Mouse (Mus musculus): ENCODE results near the gene R3hdm4. TPM values are rescaled to one million over a fixed set of nuclear protein-coding genes. Genes with fewer than 3 reads are reported as not detected.

R3hdm4 gene
- total and polyA plus RNA-seq, 3 experiments = 29.1 to 105 TPM; not detected in 1

GRCm38 (mm10) chr10:79861230-79862048, 59.6 kb downstream of the R3hdm4 start:
- H3K9ac ChIP-seq (ENCODE audit: control insufficient read depth, low read depth, low read length, poor library complexity, severe bottlenecking) = no peak overlapping the region
- DNase-seq (ENCODE audit: low read depth, low spot score) = no peak
- no peaks in the 10 kb centered on the region for H3K9me3 ChIP-seq (replicated peaks; ENCODE audit: insufficient read depth, low read length)
- no peak for TF ChIP-seq KAT2A (conservative IDR thresholded peaks at IDR 0.05; ENCODE audit: low read depth, low read length)
- no peak for TF ChIP-seq ELF1 (IDR thresholded peaks at IDR 0.05; ENCODE audit: low read depth, low read length)
- TF ChIP-seq MAZ (IDR thresholded peaks at IDR 0.05; ENCODE audit: low read depth, low read length) = no peak
- TF ChIP-seq ZNF384 (IDR thresholded peaks at IDR 0.05; ENCODE audit: low read depth, low read length) = no peak
- no peak for TF ChIP-seq ETS1 (IDR thresholded peaks at IDR 0.05; ENCODE audit: low read depth, low read length)
- peaks cover 37% of the 10 kb centered on the region for H3K79me2 ChIP-seq (ENCODE audit: control insufficient read depth, insufficient read depth, low read length, poor library complexity)
- no peak overlapping the region for H3K4me3 ChIP-seq (ENCODE audit: control insufficient read depth in 1 of 2, insufficient read depth in 1 of 2, low read depth in 2 of 2, low read length in 2 of 2)
- peaks cover 18 to 19% of the 10 kb centered on the region in 2 experiments for H3K36me3 ChIP-seq (ENCODE audit: control insufficient read depth in 1 of 2, insufficient read depth in 2 of 2, low read length in 2 of 2)
- peaks cover 2 to 17% of the 10 kb centered on the region in 2 experiments; a peak in 2 of 4 replicates for H3K4me1 ChIP-seq (ENCODE audit: control insufficient read depth in 1 of 2, insufficient read depth in 2 of 2, low read length in 2 of 2)
- H3K27ac ChIP-seq (ENCODE audit: control insufficient read depth, low read depth, low read length) = no peak overlapping the region
- no peaks in the 10 kb centered on the region for H3K27me3 ChIP-seq (ENCODE audit: control insufficient read depth in 1 of 2, insufficient read depth in 2 of 2, low read length in 2 of 2)

GRCm38 (mm10) chr10:79860079-79860911, 60.7 kb downstream of the R3hdm4 start:
- H3K36me3 ChIP-seq (ENCODE audit: control insufficient read depth in 1 of 2, insufficient read depth in 2 of 2, low read length in 2 of 2) = peaks cover 18 to 19% of the 10 kb centered on the region in 2 experiments
- no peak overlapping the region for H3K9ac ChIP-seq (ENCODE audit: control insufficient read depth, low read depth, low read length, poor library complexity, severe bottlenecking)
- no peaks in the 10 kb centered on the region for H3K27me3 ChIP-seq (ENCODE audit: control insufficient read depth in 1 of 2, insufficient read depth in 2 of 2, low read length in 2 of 2)
- TF ChIP-seq ZMIZ1 (IDR thresholded peaks at IDR 0.05; ENCODE audit: low read depth, low read length) (no peak), POLR2A (IDR thresholded peaks at IDR 0.05; ENCODE audit: control insufficient read depth in 1 of 2, insufficient read depth in 1 of 2, low read depth in 1 of 2, low read length in 2 of 2, poor library complexity in 1 of 2) (0 out of 4 replicates have a peak, but pooled peaks of 1 of the 2 experiments have one; percentile 35)
- no peak overlapping the region for H3K4me3 ChIP-seq (ENCODE audit: control insufficient read depth in 1 of 2, insufficient read depth in 1 of 2, low read depth in 2 of 2, low read length in 2 of 2)
- no peak for DNase-seq (ENCODE audit: low read depth, low spot score)
- H3K27ac ChIP-seq (ENCODE audit: control insufficient read depth, low read depth, low read length) = no peak overlapping the region
- peaks cover 2 to 17% of the 10 kb centered on the region in 2 experiments; a peak in 2 of 4 replicates for H3K4me1 ChIP-seq (ENCODE audit: control insufficient read depth in 1 of 2, insufficient read depth in 2 of 2, low read length in 2 of 2)
- no peaks in the 10 kb centered on the region for H3K9me3 ChIP-seq (replicated peaks; ENCODE audit: insufficient read depth, low read length)
- peaks cover 48% of the 10 kb centered on the region for H3K79me2 ChIP-seq (ENCODE audit: control insufficient read depth, insufficient read depth, low read length, poor library complexity)

Other genes with a start within 250 kb of the R3hdm4 start
Only the 30 nearest of the 34 such genes appear.
- 346 and 406 TPM in 2 replicates for gene Bsg, start 216.7 kb downstream of the R3hdm4 start, total RNA-seq (2012; rRNA removed)
- gene Bsg, start 216.7 kb downstream of the R3hdm4 start, polyA plus RNA-seq (2012; ENCODE audit: insufficient read depth in 1 of 2, insufficient read length in 2 of 2, low read depth in 1 of 2, low replicate concordance in 2 of 2, missing spikeins in 1 of 2) = 100 to 1,000 TPM; 318 to 700 TPM
- gene Hcn2, start 204.6 kb downstream of the R3hdm4 start, total RNA-seq (2012; rRNA removed) = 0.42 and 0.59 TPM in 2 replicates
- 1 to 10 TPM in 1 of 2 experiments, not detected in 1; 1.6 TPM for gene Hcn2, start 204.6 kb downstream of the R3hdm4 start, polyA plus RNA-seq (2012; ENCODE audit: insufficient read depth in 1 of 2, insufficient read length in 2 of 2, low read depth in 1 of 2, low replicate concordance in 2 of 2, missing spikeins in 1 of 2)
- 35.7 and 36.7 TPM in 2 replicates for gene Polrmt, start 174.6 kb downstream of the R3hdm4 start, total RNA-seq (2012; rRNA removed)
- 10 to 100 TPM in 1 of 2 experiments, not detected in 1; 66.9 TPM for gene Polrmt, start 174.6 kb downstream of the R3hdm4 start, polyA plus RNA-seq (2012; ENCODE audit: insufficient read depth in 1 of 2, insufficient read length in 2 of 2, low read depth in 1 of 2, low replicate concordance in 2 of 2, missing spikeins in 1 of 2)
- 0.15 and 0.33 TPM in 2 replicates for gene Fgf22, start 166.1 kb downstream of the R3hdm4 start, total RNA-seq (2012; rRNA removed)
- gene Fgf22, start 166.1 kb downstream of the R3hdm4 start, polyA plus RNA-seq (2012; ENCODE audit: insufficient read depth in 1 of 2, insufficient read length in 2 of 2, low read depth in 1 of 2, low replicate concordance in 2 of 2, missing spikeins in 1 of 2) = under 1 TPM in 1 of 2 experiments, not detected in 1; 0.33 TPM
- gene Rnf126, start 154.3 kb downstream of the R3hdm4 start, total RNA-seq (2012; rRNA removed) = 78.8 and 84.8 TPM in 2 replicates
- gene Rnf126, start 154.3 kb downstream of the R3hdm4 start, polyA plus RNA-seq (2012; ENCODE audit: insufficient read depth in 1 of 2, insufficient read length in 2 of 2, low read depth in 1 of 2, low replicate concordance in 2 of 2, missing spikeins in 1 of 2) = 100 to 1,000 TPM; 174 to 184 TPM
- 2.2 and 4.3 TPM in 2 replicates for gene Fstl3, start 143.9 kb downstream of the R3hdm4 start, total RNA-seq (2012; rRNA removed)
- 1 to 10 TPM in 1 of 2 experiments, not detected in 1; 7.1 TPM for gene Fstl3, start 143.9 kb downstream of the R3hdm4 start, polyA plus RNA-seq (2012; ENCODE audit: insufficient read depth in 1 of 2, insufficient read length in 2 of 2, low read depth in 1 of 2, low replicate concordance in 2 of 2, missing spikeins in 1 of 2)
- gene Prss57, start 130.2 kb downstream of the R3hdm4 start, total RNA-seq (2012; rRNA removed) = 0.39 and 0.50 TPM in 2 replicates
- gene Prss57, start 130.2 kb downstream of the R3hdm4 start, polyA plus RNA-seq (2012; ENCODE audit: insufficient read depth in 1 of 2, insufficient read length in 2 of 2, low read depth in 1 of 2, low replicate concordance in 2 of 2, missing spikeins in 1 of 2) = under 1 TPM in 1 of 2 experiments, not detected in 1; 0.70 TPM
- 4.8 TPM in 2 replicates for gene Palm, start 127.6 kb downstream of the R3hdm4 start, total RNA-seq (2012; rRNA removed)
- gene Palm, start 127.6 kb downstream of the R3hdm4 start, polyA plus RNA-seq (2012; ENCODE audit: insufficient read depth in 1 of 2, insufficient read length in 2 of 2, low read depth in 1 of 2, low replicate concordance in 2 of 2, missing spikeins in 1 of 2) = 10 to 100 TPM in 1 of 2 experiments, not detected in 1; 15.5 TPM
- gene Misp, start 100.2 kb downstream of the R3hdm4 start, total RNA-seq (2012; rRNA removed) = not detected in 2 replicates
- not detected for gene Misp, start 100.2 kb downstream of the R3hdm4 start, polyA plus RNA-seq (2012; ENCODE audit: insufficient read depth in 1 of 2, insufficient read length in 2 of 2, low read depth in 1 of 2, low replicate concordance in 2 of 2, missing spikeins in 1 of 2)
- gene Ptbp1, start 66.8 kb downstream of the R3hdm4 start, total RNA-seq (2012; rRNA removed) = 301 and 316 TPM in 2 replicates
- 100 to 1,000 TPM; 329 to 837 TPM for gene Ptbp1, start 66.8 kb downstream of the R3hdm4 start, polyA plus RNA-seq (2012; ENCODE audit: insufficient read depth in 1 of 2, insufficient read length in 2 of 2, low read depth in 1 of 2, low replicate concordance in 2 of 2, missing spikeins in 1 of 2)
- gene Prtn3, start 46.7 kb downstream of the R3hdm4 start, total RNA-seq (2012; rRNA removed) = 9.1 and 11.2 TPM in 2 replicates
- gene Prtn3, start 46.7 kb downstream of the R3hdm4 start, polyA plus RNA-seq (2012; ENCODE audit: insufficient read depth in 1 of 2, insufficient read length in 2 of 2, low read depth in 1 of 2, low replicate concordance in 2 of 2, missing spikeins in 1 of 2) = 10 to 100 TPM in 1 of 2 experiments, not detected in 1; 31.5 TPM
- 0.56 and 0.85 TPM in 2 replicates for gene Plppr3, start 46.6 kb downstream of the R3hdm4 start, total RNA-seq (2012; rRNA removed)
- gene Plppr3, start 46.6 kb downstream of the R3hdm4 start, polyA plus RNA-seq (2012; ENCODE audit: insufficient read depth in 1 of 2, insufficient read length in 2 of 2, low read depth in 1 of 2, low replicate concordance in 2 of 2, missing spikeins in 1 of 2) = 1 to 10 TPM in 1 of 2 experiments, not detected in 1; 6.2 TPM
- not detected in 2 replicates for gene Elane, start 35.0 kb downstream of the R3hdm4 start, total RNA-seq (2012; rRNA removed)
- gene Elane, start 35.0 kb downstream of the R3hdm4 start, polyA plus RNA-seq (2012; ENCODE audit: insufficient read depth in 1 of 2, insufficient read length in 2 of 2, low read depth in 1 of 2, low replicate concordance in 2 of 2, missing spikeins in 1 of 2) = under 1 TPM in 1 of 2 experiments, not detected in 1; 0.07 TPM
- gene Cfd, start 30.4 kb downstream of the R3hdm4 start, total RNA-seq (2012; rRNA removed) = not detected in 2 replicates
- gene Cfd, start 30.4 kb downstream of the R3hdm4 start, polyA plus RNA-seq (2012; ENCODE audit: insufficient read depth in 1 of 2, insufficient read length in 2 of 2, low read depth in 1 of 2, low replicate concordance in 2 of 2, missing spikeins in 1 of 2) = under 1 TPM in 1 of 2 experiments, not detected in 1; 0.21 TPM
- 16.6 and 17.3 TPM in 2 replicates for gene Med16, start 12.3 kb downstream of the R3hdm4 start, total RNA-seq (2012; rRNA removed)
- 10 to 100 TPM in 1 of 2 experiments, not detected in 1; 41.2 TPM for gene Med16, start 12.3 kb downstream of the R3hdm4 start, polyA plus RNA-seq (2012; ENCODE audit: insufficient read depth in 1 of 2, insufficient read length in 2 of 2, low read depth in 1 of 2, low replicate concordance in 2 of 2, missing spikeins in 1 of 2)
- 5.2 and 10.2 TPM in 2 replicates for gene Gm26602, start 10.4 kb downstream of the R3hdm4 start, total RNA-seq (2012; rRNA removed)
- gene Gm26602, start 10.4 kb downstream of the R3hdm4 start, polyA plus RNA-seq (2012; ENCODE audit: insufficient read depth in 1 of 2, insufficient read length in 2 of 2, low read depth in 1 of 2, low replicate concordance in 2 of 2, missing spikeins in 1 of 2) = 1 to 10 TPM in 1 of 2 experiments, not detected in 1; 4.5 TPM
- 9.1 and 10.8 TPM in 2 replicates for gene Kiss1r, start 4.2 kb downstream of the R3hdm4 start, total RNA-seq (2012; rRNA removed)
- 10 to 100 TPM in 1 of 2 experiments, not detected in 1; 23.5 TPM for gene Kiss1r, start 4.2 kb downstream of the R3hdm4 start, polyA plus RNA-seq (2012; ENCODE audit: insufficient read depth in 1 of 2, insufficient read length in 2 of 2, low read depth in 1 of 2, low replicate concordance in 2 of 2, missing spikeins in 1 of 2)
- gene Arid3a, start 5.8 kb upstream of the R3hdm4 start, total RNA-seq (2012; rRNA removed) = 11.8 and 12.5 TPM in 2 replicates
- gene Arid3a, start 5.8 kb upstream of the R3hdm4 start, polyA plus RNA-seq (2012; ENCODE audit: insufficient read depth in 1 of 2, insufficient read length in 2 of 2, low read depth in 1 of 2, low replicate concordance in 2 of 2, missing spikeins in 1 of 2) = 10 to 100 TPM in 1 of 2 experiments, not detected in 1; 17.2 TPM
- gene Wdr18, start 38.9 kb upstream of the R3hdm4 start, total RNA-seq (2012; rRNA removed) = 94.5 and 107 TPM in 2 replicates
- 10 to 100 TPM in 1 of 2 experiments, not detected in 1; 89.5 TPM for gene Wdr18, start 38.9 kb upstream of the R3hdm4 start, polyA plus RNA-seq (2012; ENCODE audit: insufficient read depth in 1 of 2, insufficient read length in 2 of 2, low read depth in 1 of 2, low replicate concordance in 2 of 2, missing spikeins in 1 of 2)
- 0.16 and 0.42 TPM in 2 replicates for gene Grin3b, start 49.5 kb upstream of the R3hdm4 start, total RNA-seq (2012; rRNA removed)
- gene Grin3b, start 49.5 kb upstream of the R3hdm4 start, polyA plus RNA-seq (2012; ENCODE audit: insufficient read depth in 1 of 2, insufficient read length in 2 of 2, low read depth in 1 of 2, low replicate concordance in 2 of 2, missing spikeins in 1 of 2) = 1 to 10 TPM in 1 of 2 experiments, not detected in 1; 1.1 TPM
- gene Tmem259, start 63.1 kb upstream of the R3hdm4 start, total RNA-seq (2012; rRNA removed) = 58.2 and 62.0 TPM in 2 replicates
- 100 to 1,000 TPM in 1 of 2 experiments, not detected in 1; 150 TPM for gene Tmem259, start 63.1 kb upstream of the R3hdm4 start, polyA plus RNA-seq (2012; ENCODE audit: insufficient read depth in 1 of 2, insufficient read length in 2 of 2, low read depth in 1 of 2, low replicate concordance in 2 of 2, missing spikeins in 1 of 2)
- 8.7 and 9.1 TPM in 2 replicates for gene Cnn2, start 67.4 kb upstream of the R3hdm4 start, total RNA-seq (2012; rRNA removed)
- 10 to 100 TPM in 1 of 2 experiments, not detected in 1; 25.3 TPM for gene Cnn2, start 67.4 kb upstream of the R3hdm4 start, polyA plus RNA-seq (2012; ENCODE audit: insufficient read depth in 1 of 2, insufficient read length in 2 of 2, low read depth in 1 of 2, low replicate concordance in 2 of 2, missing spikeins in 1 of 2)
- 7.4 and 7.7 TPM in 2 replicates for gene Abca7, start 75.3 kb upstream of the R3hdm4 start, total RNA-seq (2012; rRNA removed)
- gene Abca7, start 75.3 kb upstream of the R3hdm4 start, polyA plus RNA-seq (2012; ENCODE audit: insufficient read depth in 1 of 2, insufficient read length in 2 of 2, low read depth in 1 of 2, low replicate concordance in 2 of 2, missing spikeins in 1 of 2) = 10 to 100 TPM in 1 of 2 experiments, not detected in 1; 16.8 TPM
- 25.2 and 26.2 TPM in 2 replicates for gene Arhgap45, start 95.4 kb upstream of the R3hdm4 start, total RNA-seq (2012; rRNA removed)
- gene Arhgap45, start 95.4 kb upstream of the R3hdm4 start, polyA plus RNA-seq (2012; ENCODE audit: insufficient read depth in 1 of 2, insufficient read length in 2 of 2, low read depth in 1 of 2, low replicate concordance in 2 of 2, missing spikeins in 1 of 2) = 10 to 100 TPM in 1 of 2 experiments, not detected in 1; 53.6 TPM
- gene Polr2e, start 118.6 kb upstream of the R3hdm4 start, total RNA-seq (2012; rRNA removed) = 156 and 169 TPM in 2 replicates
- gene Polr2e, start 118.6 kb upstream of the R3hdm4 start, polyA plus RNA-seq (2012; ENCODE audit: insufficient read depth in 1 of 2, insufficient read length in 2 of 2, low read depth in 1 of 2, low replicate concordance in 2 of 2, missing spikeins in 1 of 2) = 100 to 1,000 TPM; 258 to 279 TPM
- 422 and 508 TPM in 2 replicates for gene Gpx4, start 126.0 kb upstream of the R3hdm4 start, total RNA-seq (2012; rRNA removed)
- 100 to 1,000 TPM in 1 of 2 experiments, not detected in 1; 536 TPM for gene Gpx4, start 126.0 kb upstream of the R3hdm4 start, polyA plus RNA-seq (2012; ENCODE audit: insufficient read depth in 1 of 2, insufficient read length in 2 of 2, low read depth in 1 of 2, low replicate concordance in 2 of 2, missing spikeins in 1 of 2)
- 14.6 and 15.8 TPM in 2 replicates for gene Sbno2, start 184.4 kb upstream of the R3hdm4 start, total RNA-seq (2012; rRNA removed)
- 10 to 100 TPM in 1 of 2 experiments, not detected in 1; 29.0 TPM for gene Sbno2, start 184.4 kb upstream of the R3hdm4 start, polyA plus RNA-seq (2012; ENCODE audit: insufficient read depth in 1 of 2, insufficient read length in 2 of 2, low read depth in 1 of 2, low replicate concordance in 2 of 2, missing spikeins in 1 of 2)
- gene Stk11, start 194.6 kb upstream of the R3hdm4 start, total RNA-seq (2012; rRNA removed) = 77.8 and 108 TPM in 2 replicates
- gene Stk11, start 194.6 kb upstream of the R3hdm4 start, polyA plus RNA-seq (2012; ENCODE audit: insufficient read depth in 1 of 2, insufficient read length in 2 of 2, low read depth in 1 of 2, low replicate concordance in 2 of 2, missing spikeins in 1 of 2) = 100 to 1,000 TPM in 1 of 2 experiments, not detected in 1; 188 TPM
- gene Atp5d, start 217.4 kb upstream of the R3hdm4 start, total RNA-seq (2012; rRNA removed) = 308 and 324 TPM in 2 replicates
- 100 to 1,000 TPM; 300 to 657 TPM for gene Atp5d, start 217.4 kb upstream of the R3hdm4 start, polyA plus RNA-seq (2012; ENCODE audit: insufficient read depth in 1 of 2, insufficient read length in 2 of 2, low read depth in 1 of 2, low replicate concordance in 2 of 2, missing spikeins in 1 of 2)
- gene Cbarp, start 219.6 kb upstream of the R3hdm4 start, total RNA-seq (2012; rRNA removed) = 4.8 and 6.8 TPM in 2 replicates
- 10 to 100 TPM in 1 of 2 experiments, not detected in 1; 19.3 TPM for gene Cbarp, start 219.6 kb upstream of the R3hdm4 start, polyA plus RNA-seq (2012; ENCODE audit: insufficient read depth in 1 of 2, insufficient read length in 2 of 2, low read depth in 1 of 2, low replicate concordance in 2 of 2, missing spikeins in 1 of 2)

Data from MEL (cell line).